Mouse (Mus musculus) bone marrow, adult 2 months (tissue): Measurements from ENCODE around the gene Asxl2. TPM values are rescaled to one million over a fixed set of nuclear protein-coding genes. Genes with fewer than 3 reads are reported as not detected.

ENCODE experiments used
- H3K27ac ChIP-seq: fragments of 200-500 bp; 2 replicates; pipeline ENCODE4 v1.5.1; 2012; ENCODE audit warnings: low read depth, mild to moderate bottlenecking, control low read depth, inconsistent platforms, low read length; ENCODE audit not compliant: control insufficient read depth, poor library complexity, insufficient read depth
- H3K4me1 ChIP-seq: fragments of 200-500 bp; 2 replicates; pipeline ENCODE4 v1.6.1; 2011; ENCODE audit warnings: low read length; ENCODE audit not compliant: control insufficient read depth, insufficient read depth
- H3K4me3 ChIP-seq: fragments of 200-500 bp; replicated peaks from 2 replicates; pipeline ENCODE3; 2011; ENCODE audit warnings: mild to moderate bottlenecking, low read depth, low read length, control low read depth; ENCODE audit not compliant: control insufficient read depth
- CTCF ChIP-seq: fragments of 200-500 bp; IDR thresholded peaks from 2 replicates; pipeline ENCODE4 v1.5.1; 2011; ENCODE audit warnings: low read length, control low read depth; ENCODE audit not compliant: control insufficient read depth, insufficient read depth
- POLR2A ChIP-seq: fragments of 200-500 bp; IDR thresholded peaks from 2 replicates; pipeline ENCODE4 v1.6.1; 2011; ENCODE audit warnings: low read depth, mild to moderate bottlenecking, control low read depth, low read length, borderline replicate concordance; ENCODE audit not compliant: control insufficient read depth
- WGBS: fragments of 180-500 bp; shearing (Covaris S2); methylation state at CpG from one replicate; pipeline ENCODE4 v1.1.7; 2018; 5-methylcytosine and 5-hydroxymethylcytosine counted together
- polyA plus RNA-seq: library from polyadenylated mRNA; stranded (reverse); fragments of >200 nt; gene quantifications from 2 replicates; pipeline ENCODE4 v1.2.4, GENCODE M21; 2011; ENCODE audit warnings: low replicate concordance; ENCODE audit not compliant: missing spikeins, insufficient read depth, insufficient read length

Gene Asxl2
- polyA plus RNA-seq, 1 experiment = 19.3 TPM

- 83% methylated on average over 4 of the region's 4 CpGs for WGBS
- Histone ChIP-seq H3K27ac (no peak overlapping the region), H3K4me3 (no peak overlapping the region), H3K4me1 (no peaks in the 10 kb centered on the region; the same call in 1 of the 2 replicates)
- TF ChIP-seq CTCF = no peak
- TF ChIP-seq POLR2A = no peak
Observed at GRCm38 (mm10) chr12:3546121-3546658, 119.5 kb downstream of the Asxl2 start.

- Histone ChIP-seq H3K4me1 (no peaks in the 10 kb centered on the region; the same call in 1 of the 2 replicates), H3K4me3 (no peak overlapping the region), H3K27ac (no peak overlapping the region)
- 70% methylated on average over 6 of the region's 6 CpGs for WGBS
- TF ChIP-seq CTCF = no peak
- TF ChIP-seq POLR2A = no peak
Observed at GRCm38 (mm10) chr12:3546781-3547180, 120.1 kb downstream of the Asxl2 start.

GRCm38 (mm10) chr12:3547506-3547905 is 120.8 kb downstream of the Asxl2 start:
- Histone ChIP-seq H3K4me1 (no peaks in the 10 kb centered on the region; the same call in 1 of the 2 replicates), H3K4me3 (no peak overlapping the region), H3K27ac (no peak overlapping the region)
- WGBS = 15% methylated on average over 4 of the region's 4 CpGs
- no peak for TF ChIP-seq POLR2A
- no peak for TF ChIP-seq CTCF

GRCm38 (mm10) chr12:3547911-3548310 is 121.3 kb downstream of the Asxl2 start:
- H3K4me1 ChIP-seq = no peaks in the 10 kb centered on the region; the same call in 1 of the 2 replicates
- 58% methylated on average over 3 of the region's 3 CpGs for WGBS
- H3K27ac ChIP-seq = no peak overlapping the region
- no peak for TF ChIP-seq CTCF
- no peak for TF ChIP-seq POLR2A
- no peak overlapping the region for H3K4me3 ChIP-seq

GRCm38 (mm10) chr12:3548582-3549211 is 122.0 kb downstream of the Asxl2 start:
- H3K4me1 ChIP-seq = no peaks in the 10 kb centered on the region; the same call in 1 of the 2 replicates
- TF ChIP-seq POLR2A = no peak
- TF ChIP-seq CTCF = no peak
- no peak overlapping the region for H3K4me3 ChIP-seq
- no peak overlapping the region for H3K27ac ChIP-seq
- WGBS = 23% methylated on average over 5 of the region's 5 CpGs

GRCm38 (mm10) chr12:3550280-3550679 is 123.6 kb downstream of the Asxl2 start:
- no peak overlapping the region for H3K4me3 ChIP-seq

More at GRCm38 (mm10) chr12:3550280-3550679, 123.6 kb downstream of the Asxl2 start:
- TF ChIP-seq POLR2A = no peak
- no peak; the same call in 1 of the 2 replicates for TF ChIP-seq CTCF
- Histone ChIP-seq H3K27ac (no peak overlapping the region), H3K4me1 (no peaks in the 10 kb centered on the region; the same call in 1 of the 2 replicates)
- WGBS = 67% methylated on average over 13 of the region's 13 CpGs

Other genes starting within 250 kb of the Asxl2 start
- gene Rab10, start 116.9 kb upstream of the Asxl2 start, polyA plus RNA-seq = 23.6 and 24.0 TPM in 2 replicates
- gene Kif3c, start 61.7 kb upstream of the Asxl2 start, polyA plus RNA-seq = 1.0 and 3.0 TPM in 2 replicates
- gene Dtnb, start 145.5 kb downstream of the Asxl2 start, polyA plus RNA-seq = 22.5 and 34.6 TPM in 2 replicates